Mouse (Mus musculus) ES-Bruce4 (cell line): Measurements from ENCODE around the gene Dpp9. TPM values are rescaled to one million over a fixed set of nuclear protein-coding genes. Genes with fewer than 3 reads are reported as not detected.

Experiments
- H3K27ac ChIP-seq: 2 replicates; pipeline ENCODE4 v1.5.1; 2012; ENCODE audit warnings: low read length, inconsistent platforms; ENCODE audit not compliant: insufficient read depth
- H3K27me3 ChIP-seq: 2 replicates; pipeline ENCODE4 v1.6.1; 2012; ENCODE audit warnings: mild to moderate bottlenecking, low read length, inconsistent platforms; ENCODE audit not compliant: control insufficient read depth, poor library complexity, insufficient read depth, severe bottlenecking
- H3K36me3 ChIP-seq: 2 replicates; pipeline ENCODE4 v1.6.1; 2012; ENCODE audit warnings: inconsistent platforms, mild to moderate bottlenecking, low read length, moderate library complexity; ENCODE audit not compliant: control insufficient read depth, poor library complexity, insufficient read depth, severe bottlenecking
- H3K4me1 ChIP-seq: one replicate; pipeline ENCODE4 v1.8.1; 2011; ENCODE audit warnings: low read length; ENCODE audit not compliant: control insufficient read depth, insufficient read depth
- H3K4me3 ChIP-seq: 2 replicates; pipeline ENCODE4 v1.5.1; 2011; ENCODE audit warnings: low read depth, mild to moderate bottlenecking, low read length
- H3K9ac ChIP-seq: 2 replicates; pipeline ENCODE4 v1.6.1; 2012; ENCODE audit warnings: low read depth, mild to moderate bottlenecking, inconsistent platforms; ENCODE audit not compliant: poor library complexity, severe bottlenecking
- H3K9me3 ChIP-seq: replicated peaks from 2 replicates; pipeline ENCODE4 v1.6.1; 2012; ENCODE audit warnings: mild to moderate bottlenecking, low read length, inconsistent platforms; ENCODE audit not compliant: control insufficient read depth, poor library complexity, insufficient read depth, severe bottlenecking
- CTCF ChIP-seq: IDR thresholded peaks from one replicate; pipeline ENCODE4 v1.8.1; 2011; ENCODE audit warnings: low read depth, low read length
- EP300 ChIP-seq: IDR thresholded peaks from 2 replicates; pipeline ENCODE4 v1.6.1; 2011; ENCODE audit warnings: low read depth, low read length; ENCODE audit not compliant: insufficient read depth
- POLR2A ChIP-seq: IDR thresholded peaks from one replicate; pipeline ENCODE4 v1.8.1; 2011; ENCODE audit warnings: low read length; ENCODE audit not compliant: insufficient read depth
- polyA plus RNA-seq: library from polyadenylated mRNA; stranded (reverse); fragments of >200 nt; gene quantifications from 2 replicates; pipeline ENCODE4 v1.2.4, GENCODE M21; 2011; ENCODE audit warnings: low read depth; ENCODE audit not compliant: missing spikeins, insufficient read depth, insufficient read length

Gene Dpp9
- polyA plus RNA-seq, 1 experiment = 20.9 TPM

- Histone ChIP-seq H3K4me3 (peak overlapping the region; percentile 10; the same call in 1 of the 2 replicates), H3K4me1 (no peaks in the 10 kb centered on the region), H3K9ac (no peak overlapping the region), H3K9me3 (no peaks in the 10 kb centered on the region), H3K36me3 (no peaks in the 10 kb centered on the region), H3K27me3 (no peaks in the 10 kb centered on the region), H3K27ac (no peak overlapping the region)
- no peak for TF ChIP-seq POLR2A
- TF ChIP-seq EP300 = no peak
- TF ChIP-seq CTCF = no peak
Measured at GRCm38 (mm10) chr17:56137839-56138613, 80.7 kb downstream of the Dpp9 start.

Other genes starting within 250 kb of the Dpp9 start
- gene Shd, start 248.4 kb downstream of the Dpp9 start, polyA plus RNA-seq = 2.5 and 4.3 TPM in 2 replicates
- gene Fsd1, start 232.4 kb downstream of the Dpp9 start, polyA plus RNA-seq = 22.0 and 46.7 TPM in 2 replicates
- 16.7 and 18.1 TPM in 2 replicates for gene Stap2, start 213.3 kb downstream of the Dpp9 start, polyA plus RNA-seq
- 61.9 and 69.3 TPM in 2 replicates for gene Mpnd, start 213.2 kb downstream of the Dpp9 start, polyA plus RNA-seq
- gene Sh3gl1, start 182.3 kb downstream of the Dpp9 start, polyA plus RNA-seq = 52.3 and 57.0 TPM in 2 replicates
- gene Chaf1a, start 178.5 kb downstream of the Dpp9 start, polyA plus RNA-seq = 33.6 and 38.5 TPM in 2 replicates
- 38.4 and 38.7 TPM in 2 replicates for gene Ubxn6, start 143.9 kb downstream of the Dpp9 start, polyA plus RNA-seq
- 77.5 and 82.8 TPM in 2 replicates for gene Hdgfl2, start 139.3 kb downstream of the Dpp9 start, polyA plus RNA-seq
- 0.21 and 0.35 TPM in 2 replicates for gene Plin4, start 109.1 kb downstream of the Dpp9 start, polyA plus RNA-seq
- 0.90 and 1.0 TPM in 2 replicates for gene Plin5, start 101.3 kb downstream of the Dpp9 start, polyA plus RNA-seq
- gene Lrg1, start 96.9 kb downstream of the Dpp9 start, polyA plus RNA-seq = not detected in 2 replicates
- 2.1 and 2.5 TPM in 2 replicates for gene Sema6b, start 78.6 kb downstream of the Dpp9 start, polyA plus RNA-seq
- gene Tnfaip8l1, start 56.4 kb downstream of the Dpp9 start, polyA plus RNA-seq = 1.8 and 2.5 TPM in 2 replicates
- gene Mydgf, start 35.0 kb downstream of the Dpp9 start, polyA plus RNA-seq = 37.4 and 48.4 TPM in 2 replicates
- 4.9 and 5.4 TPM in 2 replicates for gene Fem1a, start 37.9 kb upstream of the Dpp9 start, polyA plus RNA-seq
- 4.0 and 4.7 TPM in 2 replicates for gene Ticam1, start 57.9 kb upstream of the Dpp9 start, polyA plus RNA-seq
- 57.1 and 60.2 TPM in 2 replicates for gene Plin3, start 74.0 kb upstream of the Dpp9 start, polyA plus RNA-seq
- not detected in 2 replicates for gene Arrdc5, start 81.4 kb upstream of the Dpp9 start, polyA plus RNA-seq
- 162 and 174 TPM in 2 replicates for gene Uhrf1, start 84.4 kb upstream of the Dpp9 start, polyA plus RNA-seq
- 9.5 and 11.5 TPM in 2 replicates for gene Kdm4b, start 107.2 kb upstream of the Dpp9 start, polyA plus RNA-seq